Mouse (Mus musculus): Measurements from ENCODE around the gene Dip2a. TPM values are rescaled to one million over a fixed set of nuclear protein-coding genes. Genes with fewer than 3 reads are reported as not detected.

The Dip2a gene
- polyA plus RNA-seq (2012; ENCODE audit: insufficient read depth, insufficient read length, missing spikeins): 10.8 and 12.1 TPM in 2 replicates

DNA sequence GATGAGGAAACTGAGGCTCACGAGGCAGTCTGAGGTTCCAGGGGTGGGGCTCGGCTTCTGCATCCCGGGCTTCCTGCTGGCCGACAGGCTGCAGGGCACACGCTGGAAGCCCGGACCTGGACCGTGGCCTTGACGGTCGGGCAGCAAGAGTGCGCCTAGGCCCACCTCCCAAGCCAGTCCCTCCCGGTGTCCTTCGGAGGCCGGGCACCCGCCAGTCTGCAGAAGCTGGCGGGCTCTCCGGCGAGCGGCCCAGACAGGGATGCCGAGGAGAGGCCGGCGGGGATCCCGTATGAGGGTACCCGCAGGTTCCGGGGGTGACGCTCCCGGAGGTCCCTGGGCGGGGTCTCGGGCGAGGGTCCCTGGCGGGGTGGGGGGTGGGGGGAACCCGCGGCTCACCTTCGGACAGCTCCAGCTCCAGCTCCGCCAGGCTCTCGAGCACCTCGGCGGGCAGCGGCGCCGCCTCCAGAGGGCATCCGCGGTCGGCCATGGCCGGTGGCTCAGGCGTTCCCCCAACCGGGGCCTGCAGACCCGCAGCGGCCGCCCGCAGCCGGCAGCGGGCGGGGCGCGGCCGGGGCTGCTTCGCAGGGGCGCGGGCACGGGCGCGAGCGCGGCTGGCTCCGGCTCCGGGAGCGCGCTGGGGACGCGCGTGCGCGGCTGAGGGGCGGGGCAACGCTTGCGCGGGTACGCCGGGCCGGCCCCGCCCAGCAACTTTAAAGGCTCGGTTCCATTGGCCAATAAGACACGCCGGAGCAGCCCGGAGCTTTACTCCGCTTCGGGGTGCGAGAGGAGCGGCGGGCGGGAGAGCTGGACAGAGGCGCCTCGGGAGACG, at the start of gene Dip2a:
Dip2a (minus strand) TSS at position 581 of the 829 bp plus-strand sequence.
- Histone ChIP-seq H3K27ac (ENCODE audit: insufficient read depth, low read depth, low read length) (no peak within 1 kb of the TSS), H3K4me1 (ENCODE audit: control insufficient read depth, insufficient read depth, low read length) (peaks cover 13% of the 10 kb centered on the region), H3K4me3 (ENCODE audit: insufficient read depth, low read length) (peak within 1 kb of the TSS; percentile 73)
- TF ChIP-seq POLR2A (IDR thresholded peaks at IDR 0.05; ENCODE audit: borderline replicate concordance, low read depth, low read length): no peak

DNA sequence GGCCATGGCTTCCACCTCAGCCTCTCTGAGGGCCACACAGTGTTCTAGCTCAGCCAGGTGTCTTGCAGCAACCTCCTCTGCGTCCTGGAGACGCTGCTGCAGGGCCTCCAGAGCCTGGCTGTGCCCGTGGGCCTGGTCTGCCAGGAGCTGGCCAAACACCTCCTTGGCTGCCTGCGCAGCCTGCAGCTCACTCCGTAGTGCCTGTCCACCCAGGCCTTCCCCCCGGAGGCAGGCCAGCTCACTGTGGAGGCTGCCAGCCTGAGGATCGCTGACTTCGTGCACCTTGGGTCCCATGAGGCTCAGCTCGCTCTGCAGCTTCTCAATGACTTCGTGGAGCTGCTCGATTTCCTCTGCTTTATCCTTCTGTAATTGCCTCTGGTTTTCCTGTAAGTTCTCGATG, 47.5 kb upstream of the Dip2a start:
- Histone ChIP-seq H3K4me3 (ENCODE audit: insufficient read depth, low read length) (no peak overlapping the region), H3K4me1 (ENCODE audit: control insufficient read depth, insufficient read depth, low read length) (no peaks in the 10 kb centered on the region), H3K27ac (ENCODE audit: insufficient read depth, low read depth, low read length) (no peak overlapping the region)
- TF ChIP-seq CTCF (IDR thresholded peaks at IDR 0.05; ENCODE audit: low read depth, low read length): no peak
- TF ChIP-seq POLR2A (IDR thresholded peaks at IDR 0.05; ENCODE audit: borderline replicate concordance, low read depth, low read length): no peak

DNA sequence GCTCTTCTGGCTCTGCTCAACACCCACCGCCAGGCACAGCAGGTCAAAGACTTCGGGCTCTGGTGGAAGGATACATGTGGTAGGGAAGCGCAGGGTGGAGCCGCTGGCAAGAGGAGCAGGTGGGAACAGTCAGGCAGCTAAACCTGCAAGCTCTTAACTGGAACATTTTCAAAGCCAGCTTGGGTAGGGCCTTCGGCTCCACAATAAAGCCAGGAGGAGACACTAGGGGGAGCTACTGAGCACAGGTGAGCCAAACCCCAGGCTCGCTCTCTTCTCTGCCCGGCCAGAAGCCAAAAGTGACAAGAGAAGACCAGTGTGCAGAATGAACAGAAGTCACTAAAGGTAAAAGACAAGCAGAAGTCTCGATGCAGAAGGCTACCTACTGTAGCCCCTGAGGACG, 46.7 kb upstream of the Dip2a start:
- H3K4me3 ChIP-seq (ENCODE audit: insufficient read depth, low read length): no peak overlapping the region
- H3K4me1 ChIP-seq (ENCODE audit: control insufficient read depth, insufficient read depth, low read length): no peaks in the 10 kb centered on the region
- H3K27ac ChIP-seq (ENCODE audit: insufficient read depth, low read depth, low read length): no peak overlapping the region
- no peak for TF ChIP-seq POLR2A (IDR thresholded peaks at IDR 0.05; ENCODE audit: borderline replicate concordance, low read depth, low read length)
- TF ChIP-seq CTCF (IDR thresholded peaks at IDR 0.05; ENCODE audit: low read depth, low read length): peak; percentile 93

DNA sequence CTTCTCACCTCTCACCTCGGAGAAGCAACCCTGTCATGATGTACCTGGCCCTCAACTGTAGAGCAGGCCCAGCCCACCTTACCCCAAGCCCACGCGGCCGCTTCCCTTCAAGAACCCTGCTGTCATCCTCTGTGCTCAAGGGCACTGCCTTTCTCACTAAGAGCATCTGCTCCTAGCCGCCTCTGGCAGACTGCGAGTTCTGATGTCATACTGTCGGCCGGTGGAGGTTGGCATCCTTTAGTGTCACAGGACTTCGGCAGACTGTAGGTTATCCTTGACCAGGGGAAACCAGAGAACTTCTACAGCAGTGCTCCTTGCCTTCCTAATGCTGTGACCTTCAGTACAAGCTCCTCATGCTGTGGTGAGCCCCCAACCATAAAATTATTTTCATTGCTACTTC, 46.1 kb upstream of the Dip2a start:
- Histone ChIP-seq H3K4me1 (ENCODE audit: control insufficient read depth, insufficient read depth, low read length) (no peaks in the 10 kb centered on the region), H3K27ac (ENCODE audit: insufficient read depth, low read depth, low read length) (no peak overlapping the region), H3K4me3 (ENCODE audit: insufficient read depth, low read length) (no peak overlapping the region)
- TF ChIP-seq POLR2A (IDR thresholded peaks at IDR 0.05; ENCODE audit: borderline replicate concordance, low read depth, low read length): no peak
- no peak for TF ChIP-seq CTCF (IDR thresholded peaks at IDR 0.05; ENCODE audit: low read depth, low read length)

DNA sequence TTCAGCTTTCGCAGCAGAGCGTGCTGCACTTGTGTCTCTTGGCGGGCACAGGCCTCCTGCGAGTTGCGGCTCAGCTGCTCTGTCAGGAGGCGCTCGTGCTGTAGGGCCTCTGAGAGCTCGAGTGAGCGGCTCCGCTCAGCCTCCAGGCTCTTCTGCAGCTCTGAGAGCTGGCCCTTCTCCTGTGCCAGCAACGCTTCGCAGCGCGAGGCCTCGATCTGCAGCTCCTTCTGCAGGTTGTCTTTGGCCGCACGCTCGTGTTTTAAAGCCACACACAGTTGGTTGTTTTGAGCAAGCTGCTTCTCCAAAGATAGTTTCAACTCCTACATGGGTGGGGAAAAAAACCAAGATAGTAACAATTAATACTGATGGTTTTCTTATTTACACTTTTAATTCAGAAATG, 29.9 kb upstream of the Dip2a start:
- TF ChIP-seq POLR2A (IDR thresholded peaks at IDR 0.05; ENCODE audit: borderline replicate concordance, low read depth, low read length) (no peak), CTCF (IDR thresholded peaks at IDR 0.05; ENCODE audit: low read depth, low read length) (no peak)
- no peaks in the 10 kb centered on the region for H3K4me1 ChIP-seq (ENCODE audit: control insufficient read depth, insufficient read depth, low read length)
- no peak overlapping the region for H3K4me3 ChIP-seq (ENCODE audit: insufficient read depth, low read length)
- no peak overlapping the region for H3K27ac ChIP-seq (ENCODE audit: insufficient read depth, low read depth, low read length)

DNA sequence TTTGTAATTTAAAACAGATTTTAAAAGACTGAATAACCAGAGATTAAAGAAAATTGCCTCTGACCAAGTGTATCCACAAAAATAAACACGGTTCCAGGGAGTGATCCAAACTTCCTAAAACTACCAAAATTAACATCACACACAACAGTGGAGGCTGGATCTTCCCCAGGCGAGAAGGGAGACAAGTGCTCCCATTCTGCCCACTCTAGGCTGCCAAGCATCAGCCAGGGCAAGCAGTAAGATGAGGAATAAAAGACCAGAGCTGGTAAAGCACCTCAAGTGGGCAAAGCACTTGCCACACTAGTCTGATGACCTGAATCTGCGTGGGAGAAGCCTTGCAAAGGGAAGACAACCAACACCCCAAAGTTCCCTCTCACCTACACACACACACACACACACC, 26.6 kb upstream of the Dip2a start:
- Histone ChIP-seq H3K4me1 (ENCODE audit: control insufficient read depth, insufficient read depth, low read length) (no peaks in the 10 kb centered on the region), H3K4me3 (ENCODE audit: insufficient read depth, low read length) (no peak overlapping the region), H3K27ac (ENCODE audit: insufficient read depth, low read depth, low read length) (no peak overlapping the region)
- TF ChIP-seq POLR2A (IDR thresholded peaks at IDR 0.05; ENCODE audit: borderline replicate concordance, low read depth, low read length) (no peak), CTCF (IDR thresholded peaks at IDR 0.05; ENCODE audit: low read depth, low read length) (no peak)

DNA sequence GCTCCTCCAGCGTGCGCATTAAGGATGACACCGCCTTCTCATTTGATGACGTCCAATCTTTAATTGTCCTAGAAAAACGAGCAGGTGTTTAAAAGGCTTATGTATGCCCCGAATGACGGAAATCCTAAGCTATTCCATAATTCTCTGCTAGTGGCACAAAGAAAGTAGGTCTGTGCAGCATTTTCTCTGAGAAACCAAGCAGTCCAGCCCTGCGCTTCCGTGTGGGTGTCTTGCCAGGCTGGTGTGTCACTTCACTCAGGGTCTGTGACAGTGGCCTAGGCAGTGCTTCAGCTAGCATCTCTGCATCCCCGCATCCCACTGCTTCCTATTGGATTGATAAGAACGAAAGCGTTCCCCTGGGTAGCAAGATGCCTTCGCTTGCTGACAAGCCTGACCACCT, 23.7 kb upstream of the Dip2a start:
- Histone ChIP-seq H3K4me3 (ENCODE audit: insufficient read depth, low read length) (no peak overlapping the region), H3K4me1 (ENCODE audit: control insufficient read depth, insufficient read depth, low read length) (no peaks in the 10 kb centered on the region), H3K27ac (ENCODE audit: insufficient read depth, low read depth, low read length) (no peak overlapping the region)
- TF ChIP-seq CTCF (IDR thresholded peaks at IDR 0.05; ENCODE audit: low read depth, low read length): no peak
- no peak for TF ChIP-seq POLR2A (IDR thresholded peaks at IDR 0.05; ENCODE audit: borderline replicate concordance, low read depth, low read length)

DNA sequence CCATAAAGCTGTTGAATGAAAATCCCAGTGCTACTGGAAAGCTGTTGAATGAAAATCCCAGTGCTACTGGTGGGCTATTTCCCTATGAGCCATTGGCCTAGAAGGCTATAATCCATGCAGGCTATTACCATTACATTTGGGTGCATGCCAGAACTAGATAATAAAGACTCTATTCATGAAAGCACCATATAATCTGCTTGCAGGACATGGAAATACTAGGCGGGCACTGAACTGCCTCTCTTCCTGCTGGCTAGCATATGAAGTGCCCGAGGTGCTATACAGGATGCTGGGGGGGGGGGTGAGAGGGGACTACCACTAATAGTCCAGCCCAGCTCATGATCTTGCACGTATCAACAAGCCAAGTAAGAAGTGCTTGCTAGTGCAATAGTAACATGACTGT, 18.1 kb upstream of the Dip2a start:
- no peak overlapping the region for H3K27ac ChIP-seq (ENCODE audit: insufficient read depth, low read depth, low read length)
- H3K4me1 ChIP-seq (ENCODE audit: control insufficient read depth, insufficient read depth, low read length): peaks cover 12% of the 10 kb centered on the region
- H3K4me3 ChIP-seq (ENCODE audit: insufficient read depth, low read length): no peak overlapping the region
- TF ChIP-seq CTCF (IDR thresholded peaks at IDR 0.05; ENCODE audit: low read depth, low read length): no peak
- TF ChIP-seq POLR2A (IDR thresholded peaks at IDR 0.05; ENCODE audit: borderline replicate concordance, low read depth, low read length): no peak

DNA sequence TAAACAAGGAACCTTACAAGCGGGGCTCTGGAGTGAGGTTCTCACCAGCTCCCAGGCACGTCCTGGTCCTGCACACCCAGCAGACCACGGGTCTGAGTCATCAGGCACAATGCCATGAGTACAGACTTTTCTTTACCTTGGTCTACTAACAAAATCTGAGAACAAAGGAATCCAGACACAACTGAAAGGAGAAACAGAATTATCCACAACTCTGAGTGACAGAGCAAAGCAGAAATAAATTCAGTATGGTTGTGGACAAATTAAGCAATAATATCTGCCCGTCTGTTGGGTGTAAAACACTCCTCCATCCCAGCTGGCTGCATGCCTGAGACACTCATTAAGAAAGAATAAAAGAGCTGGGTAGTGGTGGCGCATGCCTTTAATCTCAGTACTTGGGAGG, 13.4 kb upstream of the Dip2a start:
- TF ChIP-seq CTCF (IDR thresholded peaks at IDR 0.05; ENCODE audit: low read depth, low read length) (no peak), POLR2A (IDR thresholded peaks at IDR 0.05; ENCODE audit: borderline replicate concordance, low read depth, low read length) (no peak)
- H3K4me1 ChIP-seq (ENCODE audit: control insufficient read depth, insufficient read depth, low read length): peaks cover 21% of the 10 kb centered on the region
- no peak overlapping the region for H3K4me3 ChIP-seq (ENCODE audit: insufficient read depth, low read length)
- H3K27ac ChIP-seq (ENCODE audit: insufficient read depth, low read depth, low read length): no peak overlapping the region

DNA sequence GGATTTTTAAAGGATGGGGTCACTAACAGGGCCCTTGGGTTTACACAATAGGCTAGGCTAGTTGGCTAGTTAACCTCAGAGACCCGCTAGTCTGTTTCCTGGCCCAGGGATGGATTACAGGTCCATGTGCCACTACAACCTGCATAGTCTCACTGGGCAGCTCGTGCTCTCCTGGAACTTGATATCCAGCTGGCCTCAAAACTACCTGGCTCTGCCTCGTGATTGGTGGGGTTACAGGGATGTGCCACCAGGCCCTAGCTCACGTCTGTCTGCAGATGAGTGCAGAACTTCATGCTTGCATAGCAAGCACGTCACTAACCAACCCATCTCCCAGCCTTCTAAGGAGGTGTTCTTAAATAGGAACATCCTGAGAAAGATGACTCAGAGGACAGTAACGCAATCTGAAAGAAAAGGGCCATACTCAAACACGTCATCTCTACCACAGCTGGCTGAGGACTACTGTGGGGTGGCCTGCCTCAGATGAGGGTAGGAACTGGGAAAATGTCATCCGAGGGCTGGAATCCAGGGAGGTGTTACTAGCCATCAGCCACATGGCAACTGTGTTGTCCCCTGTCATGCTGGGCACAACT, 12.3 kb upstream of the Dip2a start:
- Histone ChIP-seq H3K4me3 (ENCODE audit: insufficient read depth, low read length) (no peak overlapping the region), H3K4me1 (ENCODE audit: control insufficient read depth, insufficient read depth, low read length) (peaks cover 26% of the 10 kb centered on the region), H3K27ac (ENCODE audit: insufficient read depth, low read depth, low read length) (no peak overlapping the region)
- TF ChIP-seq CTCF (IDR thresholded peaks at IDR 0.05; ENCODE audit: low read depth, low read length) (no peak), POLR2A (IDR thresholded peaks at IDR 0.05; ENCODE audit: borderline replicate concordance, low read depth, low read length) (no peak)

Data from bone marrow macrophage, adult 2 months (primary cell).